Mouse (Mus musculus) CH12.LX (cell line): ENCODE measurements around the gene Sult5a1.

ENCODE experiments used
- CHD2 ChIP-seq: IDR thresholded peaks from 2 replicates; pipeline ENCODE4 v1.6.1; 2011; ENCODE audit warnings: low read length, improper control_type of control experiment
- CTCF ChIP-seq, 2 experiments: IDR thresholded peaks in 1 of 2; conservative IDR thresholded peaks in 1 of 2; 2 replicates each; pipeline ENCODE4 v1.5.1; 2011 to 2012; ENCODE audit warnings: low read depth in 2 of 2, low read length in 2 of 2, improper control_type of control experiment in 1 of 2, inconsistent platforms in 1 of 2, mild to moderate bottlenecking in 1 of 2, moderate library complexity in 1 of 2
- EP300 ChIP-seq: IDR thresholded peaks from 2 replicates; pipeline ENCODE4 v1.6.1; 2011; ENCODE audit warnings: low read length, improper control_type of control experiment
- HCFC1 ChIP-seq: IDR thresholded peaks from 2 replicates; pipeline ENCODE4 v1.6.1; 2012; ENCODE audit warnings: low read depth, mild to moderate bottlenecking, inconsistent platforms, low read length, improper control_type of control experiment
- MAX ChIP-seq: IDR thresholded peaks from 2 replicates; pipeline ENCODE4 v1.6.1; 2011; ENCODE audit warnings: low read length, improper control_type of control experiment
- MYC ChIP-seq: IDR thresholded peaks from 2 replicates; pipeline ENCODE4 v1.6.1; 2011; ENCODE audit warnings: low read depth, mild to moderate bottlenecking, improper control_type of control experiment, low read length
- NELFE ChIP-seq: IDR thresholded peaks from 2 replicates; pipeline ENCODE4 v1.6.1; 2011; ENCODE audit warnings: low read depth, low read length, improper control_type of control experiment
- POLR2A ChIP-seq: IDR thresholded peaks from 2 replicates; pipeline ENCODE4 v1.6.1; 2011; ENCODE audit warnings: low read depth, mild to moderate bottlenecking, improper control_type of control experiment, low read length
- RAD21 ChIP-seq: IDR thresholded peaks from 2 replicates; pipeline ENCODE4 v1.6.1; 2011; ENCODE audit warnings: low read depth, mild to moderate bottlenecking, low read length, improper control_type of control experiment, moderate library complexity
- USF2 ChIP-seq: conservative IDR thresholded peaks from 2 replicates; pipeline ENCODE4 v1.6.1; 2011; ENCODE audit warnings: low read depth, low read length, improper control_type of control experiment

GRCm38 (mm10) chr8:123110649-123111048, 47.5 kb downstream of the Sult5a1 start:
- TF ChIP-seq EP300 (no peak), RAD21 (peak; percentile 34), CTCF (conservative IDR thresholded peaks at IDR 0.05 in 1 of 2, IDR thresholded peaks at IDR 0.05 in 1 of 2; ENCODE audit: low read depth in 2 of 2, low read length in 2 of 2) (peak; percentile 35 to 77; a peak in 3 of 4 replicates), NELFE (no peak), USF2 (no peak), MYC (no peak), MAX (no peak), POLR2A (no peak), CHD2 (no peak), HCFC1 (no peak)
